Mouse (Mus musculus) limb, embryonic 14.5 days (tissue): ENCODE results near the gene D8Ertd738e. TPM values are rescaled to one million over a fixed set of nuclear protein-coding genes. Genes with fewer than 3 reads are reported as not detected.

Experiments
- ATAC-seq: fragments of 200-750 bp; cut with Nextera tagmentation; 2 replicates; pipeline ENCODE4 v1.8.0; 2017; ENCODE audit warnings: low read depth, moderate number of reproducible peaks, moderate TSS enrichment; ENCODE audit not compliant: low FRiP score
- DNase-seq: peaks from one replicate; pipeline ENCODE4 v3.0.0-alpha.2; 2015; ENCODE audit warnings: low spot score
- H3K27ac ChIP-seq: fragments of 300-500 bp; sonication (generic); replicated peaks from 2 replicates; pipeline ENCODE4 v1.5.1; 2014; ENCODE audit warnings: low read depth, mild to moderate bottlenecking, low read length, moderate library complexity, mixed read lengths
- H3K27me3 ChIP-seq: fragments of 300-500 bp; sonication (generic); 2 replicates; pipeline ENCODE4 v1.6.1; 2014; ENCODE audit warnings: low read length, mixed read lengths; ENCODE audit not compliant: control insufficient read depth, insufficient read depth
- H3K36me3 ChIP-seq: fragments of 300-500 bp; sonication (generic); 2 replicates; pipeline ENCODE4 v1.6.1; 2014; ENCODE audit warnings: mild to moderate bottlenecking, low read length, moderate library complexity, mixed read lengths; ENCODE audit not compliant: control insufficient read depth, insufficient read depth
- H3K4me1 ChIP-seq: fragments of 300-500 bp; sonication (generic); 2 replicates; pipeline ENCODE4 v1.6.1; 2014; ENCODE audit warnings: antibody characterized with exemption, low read length, mixed read lengths; ENCODE audit not compliant: control insufficient read depth, insufficient read depth
- H3K4me2 ChIP-seq: fragments of 300-500 bp; sonication (generic); replicated peaks from 2 replicates; pipeline ENCODE4 v1.6.1; 2014; ENCODE audit warnings: low read depth, mild to moderate bottlenecking, low read length, moderate library complexity; ENCODE audit not compliant: severe bottlenecking
- H3K4me3 ChIP-seq: fragments of 300-500 bp; sonication (generic); replicated peaks from 2 replicates; pipeline ENCODE4 v1.5.1; 2014; ENCODE audit warnings: low read length
- H3K9ac ChIP-seq: fragments of 300-500 bp; sonication (generic); 2 replicates; pipeline ENCODE4 v1.6.1; 2014; ENCODE audit warnings: mild to moderate bottlenecking, low read depth, low read length, moderate library complexity; ENCODE audit not compliant: severe bottlenecking
- H3K9me3 ChIP-seq: fragments of 300-500 bp; sonication (generic); 2 replicates; pipeline ENCODE4 v1.6.1; 2016; ENCODE audit warnings: low read length; ENCODE audit not compliant: control insufficient read depth
- POLR2A ChIP-seq: fragments of 200-500 bp; IDR thresholded peaks from 2 replicates; pipeline ENCODE4 v1.8.0; 2012; ENCODE audit warnings: inconsistent platforms, mild to moderate bottlenecking, moderate library complexity, borderline replicate concordance; ENCODE audit not compliant: insufficient read depth, insufficient read length; ENCODE audit errors: extremely low read depth
- WGBS: fragments of 180-500 bp; shearing (Covaris S2); extraction: QIAGEN DNeasy Blood & Tissue Kit; methylation state at CpG from one replicate; pipeline ENCODE4 v1.1.7; 2014; 5-methylcytosine and 5-hydroxymethylcytosine counted together
- polyA plus RNA-seq, 2 experiments: library from polyadenylated mRNA; depleted of rRNA in 1 of 2; stranded (reverse) in 1 of 2; unstranded in 1 of 2; fragments of >200 nt; fragmentation: Nextera tagmentation in 1 of 2; extraction: Ambion mirVana in 1 of 2; gene quantifications; 2 replicates each; pipeline versions ENCODE4 v1.2.1 to v1.2.3; 2012 to 2014

The D8Ertd738e gene
- polyA plus RNA-seq, 2 experiments = 221 to 380 TPM

DNA sequence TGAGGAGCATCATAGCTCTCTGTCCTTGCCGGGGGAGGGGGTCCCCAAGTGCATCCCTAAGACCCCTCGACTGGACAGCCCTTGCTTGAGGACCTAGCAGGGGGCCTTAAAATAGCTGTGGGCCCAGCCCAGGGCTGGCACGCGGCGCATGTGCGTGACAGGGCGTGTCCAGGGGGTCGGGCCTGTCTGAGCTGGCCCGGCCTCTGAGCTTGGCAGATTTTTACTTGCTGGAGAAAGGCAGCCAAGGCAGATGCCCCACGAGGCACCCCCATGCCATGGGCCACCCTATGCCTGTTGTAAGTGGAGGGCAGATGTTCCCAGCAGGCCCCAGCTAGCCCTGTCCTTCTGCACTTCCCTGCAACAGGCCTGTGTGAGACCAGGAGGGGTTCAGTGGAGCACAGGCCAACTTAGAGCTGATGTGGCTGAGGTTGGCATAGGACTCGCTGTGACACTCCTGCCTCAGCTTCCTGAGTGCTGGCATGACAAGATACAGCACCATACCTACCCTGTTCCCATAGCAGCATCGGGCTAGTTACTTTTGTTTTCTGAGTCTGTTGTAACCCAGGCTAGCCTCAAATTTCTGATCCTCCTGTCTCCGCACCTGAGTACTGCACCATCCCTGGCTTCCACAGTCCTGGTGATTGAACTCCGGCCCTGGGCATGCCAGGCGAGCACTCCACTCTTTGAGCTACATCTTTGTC is 47.8 kb downstream of the D8Ertd738e start:
- Histone ChIP-seq H3K9ac (peak overlapping the region; percentile 90), H3K4me2 (peak overlapping the region; percentile 96), H3K36me3 (peaks cover 18% of the 10 kb centered on the region), H3K4me3 (peak overlapping the region; percentile 77), H3K27ac (peak overlapping the region; percentile 99), H3K27me3 (no peaks in the 10 kb centered on the region), H3K9me3 (no peaks in the 10 kb centered on the region), H3K4me1 (peaks cover 48% of the 10 kb centered on the region)
- TF ChIP-seq POLR2A = no peak
- WGBS = 42% methylated on average over 13 of the region's 15 CpGs
- ATAC-seq (no peak), DNase-seq (peak; percentile 42)

DNA sequence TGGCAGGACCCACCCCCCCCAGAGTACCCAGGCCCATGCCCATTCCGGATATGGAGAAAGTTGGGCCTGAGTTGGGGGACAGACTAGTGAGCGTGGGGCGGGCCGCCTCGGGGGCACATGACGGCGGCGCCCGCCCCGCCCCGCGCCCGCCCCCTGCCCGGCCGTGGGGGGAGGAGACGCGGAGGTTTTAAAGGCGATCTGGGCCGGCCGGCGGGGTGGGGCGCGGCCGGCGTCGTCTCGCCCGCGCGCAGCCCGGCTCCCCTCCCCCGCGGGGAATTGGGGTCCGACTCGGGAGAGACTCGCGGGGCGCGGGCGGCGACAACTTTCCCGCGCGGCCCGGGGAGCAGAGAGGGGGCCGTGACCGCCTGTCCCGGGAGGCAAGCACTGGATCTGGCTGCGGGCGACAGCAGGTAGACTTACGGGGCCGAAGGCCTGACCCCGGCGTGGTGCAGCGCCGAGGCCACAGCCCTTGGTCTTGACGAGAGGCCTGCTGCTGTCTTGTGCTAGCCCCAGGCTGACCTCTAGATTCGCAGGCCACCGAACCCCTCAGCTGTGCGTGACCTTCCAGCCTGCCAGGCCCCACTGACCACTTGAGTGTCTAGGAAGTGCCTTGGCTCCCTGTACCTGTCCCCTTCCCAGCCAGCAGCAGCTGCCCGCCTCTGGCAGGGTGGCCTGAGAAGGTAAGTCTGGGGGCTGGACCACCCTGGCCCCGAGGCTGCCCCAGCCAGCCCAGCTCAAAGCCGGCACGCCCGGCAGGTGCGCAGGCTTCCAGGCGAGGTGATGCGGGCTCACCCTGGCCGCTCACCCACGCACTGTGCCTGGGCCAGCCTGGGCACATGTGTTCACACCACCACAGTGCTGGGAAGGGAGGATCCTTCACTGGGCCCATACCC is 48.6 kb downstream of the D8Ertd738e start:
- Histone ChIP-seq H3K36me3 (peaks cover 12% of the 10 kb centered on the region), H3K9ac (peak overlapping the region; percentile 90), H3K27me3 (no peaks in the 10 kb centered on the region), H3K4me2 (peak overlapping the region; percentile 96), H3K27ac (peak overlapping the region; percentile 99), H3K4me3 (peak overlapping the region; percentile 77), H3K9me3 (no peaks in the 10 kb centered on the region), H3K4me1 (peaks cover 48% of the 10 kb centered on the region)
- peak; percentile 82 for DNase-seq
- peak; percentile 55; the same call in 1 of the 2 replicates for TF ChIP-seq POLR2A
- peak; percentile 38; the same call in 1 of the 2 replicates for ATAC-seq
- WGBS = 7% methylated on average over 21 of the region's 70 CpGs

DNA sequence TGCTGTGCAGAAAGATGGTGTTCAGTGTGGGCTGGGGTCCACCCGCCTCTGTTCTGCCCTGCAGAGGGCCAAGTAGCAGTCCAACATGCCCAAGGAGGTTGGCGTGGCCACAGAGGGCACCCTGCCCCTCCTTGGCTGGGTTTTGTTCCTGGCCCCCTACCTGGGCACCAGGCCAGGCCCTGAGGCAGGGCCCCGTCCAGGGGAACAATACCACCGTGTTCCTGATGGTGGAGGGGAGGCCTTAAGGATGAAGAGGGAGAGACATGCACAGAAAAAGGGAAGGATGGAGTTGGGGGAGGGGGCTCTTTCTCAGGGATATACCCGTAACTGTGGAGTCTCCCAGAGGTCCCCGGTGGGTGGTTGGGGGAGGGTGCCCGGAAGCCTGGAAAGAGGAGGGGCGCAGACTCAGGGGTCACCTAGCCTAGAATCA is 49.4 kb downstream of the D8Ertd738e start:
- Histone ChIP-seq H3K9me3 (no peaks in the 10 kb centered on the region), H3K4me1 (peaks cover 48% of the 10 kb centered on the region), H3K36me3 (peaks cover 7% of the 10 kb centered on the region), H3K4me3 (peak overlapping the region; percentile 77), H3K27ac (peak overlapping the region; percentile 99), H3K4me2 (peak overlapping the region; percentile 96), H3K27me3 (no peaks in the 10 kb centered on the region), H3K9ac (peak overlapping the region; percentile 90)
- TF ChIP-seq POLR2A = no peak
- DNase-seq (no peak), ATAC-seq (no peak)
- 20% methylated on average over 8 of the region's 8 CpGs for WGBS

DNA sequence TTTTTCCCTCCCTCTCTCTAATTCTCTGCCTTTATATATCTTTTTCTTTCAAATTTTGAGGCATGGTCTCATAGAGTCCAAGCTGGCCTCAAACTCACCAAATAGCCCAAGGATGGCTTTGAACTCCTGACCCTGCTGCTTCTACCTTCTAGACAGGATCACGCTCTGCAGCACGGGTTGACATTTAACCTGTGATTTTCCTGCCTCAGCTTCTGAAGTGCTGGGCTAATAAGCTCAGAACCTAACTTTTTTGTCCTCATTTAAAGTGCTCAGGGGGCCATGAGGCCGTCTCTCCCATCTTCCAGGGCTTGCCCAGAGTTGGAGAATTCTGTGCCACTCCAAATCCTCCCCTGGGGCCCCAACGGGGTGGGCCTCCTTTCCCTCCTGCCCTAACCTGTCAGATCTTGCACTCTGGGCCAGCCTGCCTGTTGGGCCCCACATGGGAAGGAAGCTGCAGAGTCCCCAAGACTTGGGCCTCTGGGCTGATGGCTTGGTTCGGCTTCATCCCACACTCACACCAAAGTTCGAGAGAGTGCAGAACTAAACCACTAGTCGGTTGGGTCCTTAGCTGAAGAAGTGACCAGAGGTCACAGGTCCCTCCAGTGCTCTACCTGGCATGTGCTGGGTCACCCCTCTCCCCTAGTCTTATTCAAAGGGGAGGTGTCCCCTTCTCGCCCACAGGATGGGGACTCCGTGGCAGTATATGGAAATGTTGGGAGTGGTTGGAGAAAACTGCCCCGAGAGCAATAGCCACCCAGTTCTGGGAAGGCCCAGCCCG is 50.0 kb downstream of the D8Ertd738e start:
- Histone ChIP-seq H3K36me3 (peaks cover 1% of the 10 kb centered on the region; the same call in 1 of the 2 replicates), H3K4me2 (no peak overlapping the region; the same call in none of the 2 replicates), H3K27ac (peak overlapping the region; percentile 99), H3K4me1 (peaks cover 48% of the 10 kb centered on the region), H3K4me3 (peak overlapping the region; percentile 77; the same call in 1 of the 2 replicates), H3K9me3 (no peaks in the 10 kb centered on the region), H3K27me3 (no peaks in the 10 kb centered on the region), H3K9ac (no peak overlapping the region; the same call in 1 of the 2 replicates)
- ATAC-seq (no peak), DNase-seq (no peak)
- no peak for TF ChIP-seq POLR2A
- WGBS = 33% methylated on average over 11 of the region's 11 CpGs
